Mouse (Mus musculus) embryonic facial prominence, embryonic 10.5 days (tissue): ENCODE results near the gene Hinfp. TPM values are rescaled to one million over a fixed set of nuclear protein-coding genes. Genes with fewer than 3 reads are reported as not detected.

Experiments
- DNase-seq: peaks from one replicate; pipeline ENCODE4 v3.0.0-alpha.2; 2017; ENCODE audit warnings: low spot score
- H3K27ac ChIP-seq: fragments of 300-500 bp; sonication (generic); replicated peaks from 2 replicates; pipeline ENCODE4 v1.5.1; 2016; ENCODE audit warnings: mild to moderate bottlenecking
- H3K27me3 ChIP-seq: fragments of 300-500 bp; sonication (generic); replicated peaks from 2 replicates; pipeline ENCODE4 v1.6.1; 2016; ENCODE audit warnings: low read depth, mild to moderate bottlenecking; ENCODE audit not compliant: poor library complexity, severe bottlenecking
- H3K36me3 ChIP-seq: fragments of 300-500 bp; sonication (generic); replicated peaks from 2 replicates; pipeline ENCODE4 v1.6.1; 2016; ENCODE audit warnings: mild to moderate bottlenecking, moderate library complexity
- H3K4me1 ChIP-seq: fragments of 300-500 bp; sonication (generic); 2 replicates; pipeline ENCODE4 v1.6.1; 2016
- H3K4me3 ChIP-seq: fragments of 300-500 bp; sonication (generic); 2 replicates; pipeline ENCODE4 v1.5.1; 2016; ENCODE audit warnings: mild to moderate bottlenecking, moderate library complexity
- H3K9me3 ChIP-seq: fragments of 300-500 bp; sonication (generic); 2 replicates; pipeline ENCODE4 v1.6.1; 2016; ENCODE audit warnings: mild to moderate bottlenecking
- WGBS: fragments of 180-500 bp; shearing (Covaris S2); methylation state at CpG from one replicate; pipeline ENCODE4 v1.1.7; 2016; 5-methylcytosine and 5-hydroxymethylcytosine counted together
- polyA plus RNA-seq: library from polyadenylated mRNA; unstranded; fragments of >200 nt; fragmentation: Nextera tagmentation; extraction: Ambion mirVana; gene quantifications from 2 replicates; pipeline ENCODE4 v1.2.1, GENCODE M21; 2016

The Hinfp gene
- polyA plus RNA-seq, 1 experiment from 2014 or later, result 29.6 TPM

DNA sequence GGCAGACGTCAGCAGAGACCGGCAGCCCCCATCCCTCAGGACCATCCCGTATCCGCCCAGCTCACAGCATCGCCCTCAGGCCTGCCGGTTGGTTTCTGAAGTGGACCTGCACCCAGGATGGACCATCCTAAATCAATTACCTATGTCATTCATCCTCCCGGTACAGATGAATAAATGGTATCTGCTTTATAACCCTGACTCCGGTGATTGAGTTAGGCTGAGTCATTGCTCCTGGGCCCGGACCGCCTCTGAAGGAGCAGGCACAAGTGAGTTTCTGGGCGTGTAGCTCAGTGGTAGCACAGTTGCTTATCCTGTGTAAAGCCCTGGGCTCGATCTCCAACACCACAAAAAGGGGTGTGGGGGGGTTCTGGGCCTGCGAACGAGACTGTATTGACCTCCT lies 44.1 kb downstream of the Hinfp start:
- WGBS, result 86% methylated on average over 14 of the region's 14 CpGs
- no peak overlapping the region for H3K4me3 ChIP-seq
- peaks cover 3% of the 10 kb centered on the region; the same call in 1 of the 2 replicates for H3K27me3 ChIP-seq
- H3K9me3 ChIP-seq, result no peaks in the 10 kb centered on the region
- no peak for DNase-seq
- no peaks in the 10 kb centered on the region for H3K4me1 ChIP-seq
- H3K27ac ChIP-seq, result no peak overlapping the region
- no peaks in the 10 kb centered on the region for H3K36me3 ChIP-seq

DNA sequence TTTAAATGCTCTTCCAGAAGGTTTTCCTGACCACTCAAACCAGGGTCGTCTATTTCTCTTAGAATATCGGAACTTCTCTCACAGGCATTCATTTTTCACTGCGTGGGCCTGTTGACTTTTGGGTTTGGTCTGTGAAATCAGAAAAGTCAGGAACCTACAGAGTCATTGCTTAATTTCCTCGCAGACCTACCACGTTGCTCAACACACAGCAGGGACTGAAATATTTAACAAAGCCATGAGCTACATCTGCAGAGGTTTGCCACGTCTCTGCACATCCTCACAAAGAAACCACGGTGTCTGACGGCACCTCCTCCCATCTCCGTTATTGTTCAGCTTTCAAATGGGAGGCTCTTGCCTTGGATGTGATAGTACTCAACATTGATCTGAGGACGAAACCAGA lies 46.5 kb downstream of the Hinfp start:
- no peaks in the 10 kb centered on the region for H3K36me3 ChIP-seq
- DNase-seq, result no peak
- H3K9me3 ChIP-seq, result no peaks in the 10 kb centered on the region
- H3K4me3 ChIP-seq, result no peak overlapping the region
- H3K4me1 ChIP-seq, result peaks cover 15% of the 10 kb centered on the region
- 85% methylated on average over 10 of the region's 10 CpGs for WGBS
- no peak overlapping the region for H3K27ac ChIP-seq
- H3K27me3 ChIP-seq, result no peaks in the 10 kb centered on the region

DNA sequence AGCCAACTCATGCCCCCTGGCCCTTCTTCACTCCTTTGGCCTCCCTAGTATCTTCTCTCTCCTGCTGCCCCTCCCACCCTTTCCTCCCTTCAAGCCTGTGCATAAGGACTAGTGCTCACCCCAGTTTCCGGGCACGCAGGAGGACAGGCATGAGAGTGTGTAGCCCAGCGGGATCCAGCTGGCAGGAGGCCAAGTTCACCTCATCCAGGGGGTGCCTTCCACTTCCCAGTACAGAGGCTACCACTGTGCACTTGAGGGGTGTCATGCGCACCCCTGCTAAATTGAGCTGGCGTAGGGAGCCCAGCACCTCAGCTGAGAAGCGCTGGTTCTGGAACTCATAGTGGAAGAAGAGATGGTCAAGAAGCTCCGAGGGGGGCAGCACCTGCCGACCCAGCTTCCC lies 49.3 kb downstream of the Hinfp start:
- Histone ChIP-seq H3K36me3 (no peaks in the 10 kb centered on the region), H3K4me1 (peaks cover 27% of the 10 kb centered on the region), H3K27me3 (0 out of 2 replicates have a peak, but pooled peaks cover 5% of the 10 kb centered on the region), H3K4me3 (no peak overlapping the region), H3K9me3 (no peaks in the 10 kb centered on the region), H3K27ac (no peak overlapping the region)
- DNase-seq, result no peak
- WGBS, result 88% methylated on average over 8 of the region's 8 CpGs

DNA sequence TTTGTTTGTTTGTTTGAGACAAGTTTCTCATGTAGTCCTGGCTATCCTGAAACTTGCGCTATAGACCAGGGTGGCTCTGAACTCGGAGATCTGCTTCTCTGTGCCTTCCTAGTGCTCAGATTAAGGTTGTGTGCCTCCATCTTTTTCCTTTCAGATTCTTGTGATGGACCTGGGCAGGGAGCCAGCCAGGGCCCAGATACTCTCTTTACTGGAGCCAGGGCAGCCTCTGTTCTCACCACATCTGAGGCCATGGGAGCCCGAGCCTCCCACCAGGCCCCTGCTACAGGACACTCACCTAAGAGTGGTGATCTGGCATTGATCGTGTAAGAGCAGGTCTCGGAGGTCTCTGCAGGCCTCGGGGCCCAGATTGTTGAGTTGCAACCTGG lies 50.3 kb downstream of the Hinfp start:
- H3K27me3 ChIP-seq, result peaks cover 15% of the 10 kb centered on the region
- H3K9me3 ChIP-seq, result no peaks in the 10 kb centered on the region
- no peak overlapping the region for H3K4me3 ChIP-seq
- H3K4me1 ChIP-seq, result peaks cover 27% of the 10 kb centered on the region
- no peaks in the 10 kb centered on the region for H3K36me3 ChIP-seq
- H3K27ac ChIP-seq, result peak overlapping the region; percentile 20; the same call in 1 of the 2 replicates
- WGBS, result 64% methylated on average over 6 of the region's 6 CpGs
- no peak for DNase-seq

DNA sequence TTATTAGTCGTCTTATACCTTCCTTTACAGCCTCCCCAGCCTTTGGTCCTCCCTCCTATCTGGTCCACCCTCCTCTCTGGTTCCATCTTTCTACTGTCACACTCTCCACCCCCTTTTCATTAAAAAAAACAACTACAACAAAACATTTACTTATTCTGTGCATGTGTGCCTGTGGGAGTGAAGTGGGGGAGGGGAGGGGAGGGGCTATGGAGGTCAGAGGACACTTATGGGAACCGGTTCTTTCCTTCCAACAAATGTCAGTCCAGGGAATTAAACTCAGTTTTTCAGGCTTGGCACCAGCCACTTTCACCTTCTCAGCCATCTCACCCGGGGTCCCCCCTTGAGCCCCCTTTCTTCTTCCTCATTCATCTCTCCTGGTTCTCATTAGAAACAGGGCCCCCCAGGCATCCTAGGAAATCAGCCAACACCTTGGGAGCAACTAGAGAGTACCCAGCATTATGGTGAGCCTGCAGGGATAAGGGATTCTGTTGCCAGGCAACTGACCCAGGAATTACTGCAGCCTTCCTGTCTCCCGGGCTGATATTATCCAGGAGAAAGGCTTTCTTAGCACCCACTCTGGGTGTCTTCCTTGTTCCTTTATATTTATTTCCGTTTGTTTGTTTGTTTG lies 50.8 kb downstream of the Hinfp start:
- no peak overlapping the region for H3K4me3 ChIP-seq
- no peaks in the 10 kb centered on the region for H3K9me3 ChIP-seq
- 7% methylated on average over 5 of the region's 5 CpGs for WGBS
- H3K36me3 ChIP-seq, result no peaks in the 10 kb centered on the region
- H3K27me3 ChIP-seq, result peaks cover 21% of the 10 kb centered on the region
- H3K27ac ChIP-seq, result peak overlapping the region; percentile 48; the same call in 1 of the 2 replicates
- H3K4me1 ChIP-seq, result peaks cover 30% of the 10 kb centered on the region
- DNase-seq, result peak; percentile 44

DNA sequence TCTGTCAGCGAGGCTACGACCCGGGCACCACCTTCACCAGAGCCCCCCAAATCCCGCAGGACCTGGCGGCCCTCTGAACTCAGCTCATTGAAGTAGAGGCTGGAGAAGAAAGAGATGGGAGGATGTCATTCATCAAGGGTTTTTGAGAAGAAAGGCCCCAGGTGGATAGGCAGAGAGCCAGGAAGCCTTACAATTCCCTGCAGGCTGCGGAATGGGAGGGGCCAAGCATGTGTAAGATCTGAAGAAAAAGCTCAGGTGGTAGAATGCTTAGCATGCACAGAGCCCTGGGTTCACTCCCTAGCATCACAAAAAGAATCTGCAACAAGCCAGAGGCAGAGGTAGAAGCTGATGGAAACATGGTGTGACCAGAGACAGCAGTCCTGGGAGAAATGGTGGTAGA lies 52.0 kb downstream of the Hinfp start:
- Histone ChIP-seq H3K27me3 (peaks cover 30% of the 10 kb centered on the region), H3K9me3 (no peaks in the 10 kb centered on the region), H3K4me3 (no peak overlapping the region), H3K27ac (0 out of 2 replicates have a peak overlapping the region, but pooled peaks have one; percentile 48), H3K36me3 (no peaks in the 10 kb centered on the region), H3K4me1 (peaks cover 37% of the 10 kb centered on the region)
- no peak for DNase-seq
- 81% methylated on average over 6 of the region's 6 CpGs for WGBS

DNA sequence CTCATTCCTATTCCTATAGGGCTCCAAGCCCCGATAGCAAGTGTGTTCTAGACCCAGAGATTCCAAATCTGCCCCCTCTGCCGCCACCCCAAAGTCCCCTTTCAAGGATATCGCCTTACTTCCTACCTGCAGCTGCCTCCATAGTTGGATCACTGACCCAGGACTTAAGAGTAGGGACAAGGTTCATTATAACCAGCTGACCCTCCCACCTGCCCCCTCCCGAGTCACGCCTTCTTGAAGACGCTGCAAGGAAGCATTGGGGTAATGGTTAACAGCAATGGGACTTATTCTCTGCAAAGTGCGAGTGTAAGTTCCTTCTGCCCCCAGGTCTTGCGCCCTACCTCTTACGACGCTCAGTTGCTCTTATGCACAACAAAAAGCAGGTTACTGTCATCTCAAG lies 54.2 kb downstream of the Hinfp start, which contains the start of gene Pdzd3:
Gene Pdzd3 (minus strand): TSS at position 158 of the 400 bp plus-strand sequence.
- H3K27ac ChIP-seq, result no peak within 1 kb of the TSS
- 81% methylated on average over 10 of the region's 10 CpGs for WGBS
- peaks cover 37% of the 10 kb centered on the region for H3K4me1 ChIP-seq

DNA sequence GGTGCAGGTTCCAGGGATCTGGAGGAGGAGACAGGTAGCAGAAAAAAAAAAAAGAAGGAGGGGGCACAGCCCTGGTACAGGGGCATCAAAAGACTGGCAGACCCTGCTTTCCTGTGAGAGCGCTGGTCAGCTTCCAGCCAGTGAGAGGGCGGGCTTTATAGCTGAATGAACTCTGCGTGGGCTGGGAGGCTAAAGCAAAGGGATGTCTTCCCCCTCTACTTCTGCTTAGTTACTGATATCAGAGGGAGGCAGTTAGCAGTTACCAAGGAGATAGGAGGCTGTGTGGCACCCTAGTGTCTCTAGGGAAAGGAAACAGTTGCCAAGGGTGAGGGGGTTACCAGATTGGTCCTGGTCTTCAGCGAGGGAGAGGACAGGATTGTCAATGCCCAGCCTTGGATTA lies 55.0 kb downstream of the Hinfp start:
- no peak for DNase-seq
- Histone ChIP-seq H3K36me3 (no peaks in the 10 kb centered on the region), H3K27ac (no peak overlapping the region), H3K9me3 (no peaks in the 10 kb centered on the region), H3K4me3 (no peak overlapping the region), H3K4me1 (peaks cover 36% of the 10 kb centered on the region), H3K27me3 (peaks cover 30% of the 10 kb centered on the region)
- 60% methylated on average over 4 of the region's 4 CpGs for WGBS

More for the DNA sequence above, 54.2 kb downstream of the Hinfp start, which contains the start of gene Pdzd3:
- no peaks in the 10 kb centered on the region for H3K9me3 ChIP-seq
- peaks cover 30% of the 10 kb centered on the region for H3K27me3 ChIP-seq
- H3K36me3 ChIP-seq, result no peaks in the 10 kb centered on the region
- H3K4me3 ChIP-seq, result no peak within 1 kb of the TSS
- DNase-seq, result no peak

DNA sequence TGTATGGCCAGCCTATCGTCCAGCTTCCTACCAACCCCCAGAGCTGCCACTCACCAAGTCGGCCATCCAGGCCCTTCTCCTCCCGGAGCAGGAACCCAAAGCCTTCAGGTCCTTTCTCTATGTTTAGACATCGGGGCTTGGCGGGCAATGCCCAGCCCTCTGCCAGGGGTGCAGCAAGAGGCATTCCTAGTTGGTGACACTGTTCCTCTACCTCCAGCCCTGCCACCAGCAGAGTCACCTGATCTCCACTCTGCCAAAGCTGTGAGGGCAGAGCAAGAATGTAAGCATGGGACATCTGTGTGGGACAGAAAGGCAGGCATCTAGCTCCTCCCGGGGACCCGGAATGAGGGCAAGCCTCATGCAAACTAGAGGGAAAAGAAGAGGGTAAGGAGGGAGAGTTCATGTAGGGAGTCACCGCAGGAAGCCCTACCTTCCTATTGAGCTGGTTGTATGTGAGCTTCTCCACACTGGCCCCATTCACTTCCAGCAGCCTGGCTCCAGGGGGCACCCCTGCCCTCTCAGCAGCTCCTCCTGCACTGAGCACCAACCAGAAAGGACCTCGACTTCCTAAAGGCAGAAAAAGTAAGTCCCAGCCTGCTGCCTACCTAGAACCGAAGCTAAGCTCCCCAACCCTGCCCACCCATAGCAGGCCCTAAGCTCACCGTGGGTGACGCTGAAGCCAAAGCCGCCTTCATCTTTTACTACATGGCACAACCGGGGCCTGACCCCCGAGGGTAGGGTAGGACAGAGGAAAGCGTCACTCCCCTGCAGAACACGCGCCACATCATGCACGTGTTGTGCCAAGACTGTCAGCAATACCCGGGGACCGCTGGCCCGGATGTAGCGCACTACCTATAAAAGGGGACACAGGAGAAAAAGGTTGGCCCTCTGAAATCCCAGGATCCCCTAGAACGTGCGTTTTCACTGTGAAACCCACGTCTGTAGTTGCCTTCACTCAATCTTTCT lies 56.0 kb downstream of the Hinfp start:
- 44% methylated on average over 26 of the region's 26 CpGs for WGBS
- peaks cover 30% of the 10 kb centered on the region for H3K27me3 ChIP-seq
- peak overlapping the region; percentile 26; the same call in 1 of the 2 replicates for H3K4me3 ChIP-seq
- H3K4me1 ChIP-seq, result peaks cover 26% of the 10 kb centered on the region
- no peak overlapping the region for H3K27ac ChIP-seq
- no peaks in the 10 kb centered on the region for H3K36me3 ChIP-seq
- peak; percentile 73 for DNase-seq
- no peaks in the 10 kb centered on the region for H3K9me3 ChIP-seq

DNA sequence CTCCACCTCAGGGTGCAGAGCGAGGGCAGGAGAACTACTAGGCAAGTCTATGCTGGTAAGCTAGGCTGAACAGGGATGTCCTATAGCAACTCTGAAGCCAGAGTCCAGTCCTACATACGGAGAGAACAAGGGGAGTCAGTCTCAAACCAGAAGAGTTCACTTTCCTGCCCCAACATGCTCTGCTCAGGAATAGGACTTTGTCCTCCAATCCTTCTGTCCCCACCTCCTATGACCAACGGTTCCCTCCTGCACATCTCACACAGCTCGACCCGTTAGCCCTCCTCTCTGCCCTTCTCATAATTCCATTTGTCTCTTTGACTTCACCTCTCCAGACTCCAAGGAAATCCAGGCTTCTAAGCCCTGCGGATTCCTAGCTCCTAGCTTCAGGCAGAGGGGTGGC lies 57.6 kb downstream of the Hinfp start:
- H3K4me1 ChIP-seq, result peaks cover 10% of the 10 kb centered on the region; the same call in 1 of the 2 replicates
- H3K27me3 ChIP-seq, result peaks cover 30% of the 10 kb centered on the region
- H3K36me3 ChIP-seq, result no peaks in the 10 kb centered on the region
- 84% methylated on average over 6 of the region's 6 CpGs for WGBS
- no peaks in the 10 kb centered on the region for H3K9me3 ChIP-seq
- no peak overlapping the region for H3K4me3 ChIP-seq
- H3K27ac ChIP-seq, result no peak overlapping the region
- no peak for DNase-seq

DNA sequence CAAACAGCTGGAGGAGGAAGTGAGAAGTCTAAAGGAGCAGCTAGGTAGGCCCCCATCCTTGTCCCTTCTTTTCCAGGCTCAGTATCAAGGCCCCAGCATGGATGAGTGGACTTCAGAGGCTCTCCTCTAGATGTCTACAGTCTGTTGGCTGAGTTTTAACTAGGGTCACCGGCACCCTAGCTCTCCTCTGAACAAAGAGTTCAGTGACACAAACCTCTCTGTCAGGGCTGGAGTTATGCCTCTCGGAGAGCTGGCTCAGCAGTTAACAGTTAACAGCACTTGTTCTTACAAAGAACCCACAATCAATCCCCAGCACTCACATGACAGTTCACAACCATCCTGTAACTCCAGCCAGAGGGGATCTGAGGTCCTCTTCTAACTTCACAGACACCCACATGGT lies 61.9 kb downstream of the Hinfp start:
- H3K9me3 ChIP-seq, result no peaks in the 10 kb centered on the region
- WGBS, result 59% methylated on average over 2 of the region's 2 CpGs
- no peak overlapping the region for H3K27ac ChIP-seq
- H3K4me3 ChIP-seq, result no peak overlapping the region
- H3K4me1 ChIP-seq, result peaks cover 4% of the 10 kb centered on the region; the same call in 1 of the 2 replicates
- H3K27me3 ChIP-seq, result no peaks in the 10 kb centered on the region
- no peak for DNase-seq
- no peaks in the 10 kb centered on the region for H3K36me3 ChIP-seq
